Mouse (Mus musculus) thymus, adult 18-20 months (tissue): ENCODE measurements around the gene Kctd4.
A peak's percentile ranks its signal among the peaks of the same experiment; 100 is the strongest.
"Not testable (repeated sequence)": the region's sequence is repeated elsewhere in the genome, so short reads cannot be mapped to it uniquely, and the experiment has no call there.

ENCODE experiments used
- DNase-seq, 2 experiments: peaks; one replicate each; pipeline ENCODE4 v3.0.0; 2022; ENCODE audit warnings: mixed read lengths in 2 of 2

Gene Kctd4

DNA sequence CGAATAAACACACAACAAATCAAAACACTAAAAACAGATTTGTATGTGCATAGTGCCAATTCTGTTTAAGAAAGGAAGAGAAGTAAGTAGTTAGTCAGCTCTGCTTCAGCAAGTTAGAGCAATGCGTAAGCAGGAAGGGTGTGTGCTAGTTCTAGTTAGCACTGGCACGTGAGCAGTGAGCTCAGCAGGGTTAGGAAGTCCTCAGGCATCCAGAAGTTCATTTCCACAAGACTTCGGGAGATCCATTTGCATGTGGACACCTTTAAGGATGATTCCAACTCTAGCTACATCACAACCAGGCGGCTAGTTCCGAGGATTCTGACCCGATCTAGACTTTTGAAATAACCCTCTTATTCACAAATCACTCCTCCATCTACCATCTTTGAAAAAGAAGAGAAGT is at the start of gene Kctd4:
TSS of gene Kctd4 (plus strand) at position 244 of the 400 bp plus-strand sequence.
- no peak for DNase-seq

DNA sequence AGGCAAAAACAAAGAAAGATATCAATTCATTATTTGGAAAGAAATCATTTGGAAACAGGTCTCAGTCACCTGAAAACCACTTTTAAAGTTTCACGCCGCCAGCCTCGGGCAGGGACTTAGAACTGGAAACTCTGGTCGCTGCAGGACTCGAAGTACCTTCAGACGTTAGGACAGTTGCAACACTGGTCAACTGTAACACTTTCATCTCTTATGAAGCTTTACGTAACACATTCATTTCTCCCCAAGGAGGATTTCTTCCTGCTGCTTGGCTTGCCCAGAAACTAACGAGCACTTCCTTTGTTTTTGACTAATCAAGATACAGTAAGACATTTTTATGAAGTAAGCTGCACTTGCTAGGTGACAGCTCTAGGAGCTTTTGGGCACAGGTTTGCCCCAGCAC is 47.9 kb upstream of the Kctd4 start:
- DNase-seq = no peak

DNA sequence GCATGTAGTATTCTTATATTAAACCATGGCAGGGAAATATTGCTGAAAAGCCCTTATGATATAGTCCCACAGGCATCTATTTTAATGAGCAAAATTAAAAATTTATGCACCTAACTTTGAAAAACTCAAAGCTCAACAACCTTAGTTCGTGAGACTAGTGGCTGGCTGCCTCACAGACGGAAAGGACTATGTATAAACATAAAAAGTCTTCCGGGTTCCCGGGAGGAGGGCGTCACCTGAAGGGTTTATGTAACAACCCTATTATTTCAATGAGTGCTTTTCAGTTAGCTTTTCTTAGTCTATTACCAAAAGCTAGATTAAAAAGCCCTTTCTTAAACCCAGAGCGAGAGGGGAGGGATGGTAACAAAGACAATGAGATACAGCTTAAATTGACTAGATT is 42.8 kb upstream of the Kctd4 start:
- no peak for DNase-seq

GRCm38 (mm10) chr14:75912665-75913064 is 42.1 kb upstream of the Kctd4 start:
- no peak for DNase-seq

- no peak for DNase-seq
Observed at GRCm38 (mm10) chr14:75923314-75924052, 31.3 kb upstream of the Kctd4 start.

GRCm38 (mm10) chr14:75929713-75930112 is 25.1 kb upstream of the Kctd4 start:
- DNase-seq = not testable (repeated sequence)

DNA sequence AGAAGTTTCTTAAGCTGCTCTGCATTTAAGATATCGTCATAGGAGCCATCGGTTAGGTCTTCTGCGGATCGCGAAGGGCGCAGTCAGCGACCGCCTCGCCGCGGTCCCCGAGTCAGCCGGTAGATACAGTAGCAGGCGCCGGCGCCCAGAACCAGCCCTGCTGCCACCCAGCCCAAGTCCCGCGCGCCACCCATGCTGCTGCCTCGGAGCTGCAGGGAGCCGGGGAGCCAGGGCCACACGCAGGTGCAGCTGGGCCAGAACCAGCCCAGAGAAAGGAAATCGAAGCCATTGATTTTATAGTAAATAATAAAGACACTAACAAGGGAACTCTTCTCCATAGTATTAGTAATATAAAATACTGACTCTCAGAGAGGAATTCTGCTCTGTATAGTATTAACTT is 23.5 kb upstream of the Kctd4 start:
- DNase-seq = peak; percentile 8 to 27

GRCm38 (mm10) chr14:75934359-75934758 is 20.4 kb upstream of the Kctd4 start:
- no peak for DNase-seq

DNA sequence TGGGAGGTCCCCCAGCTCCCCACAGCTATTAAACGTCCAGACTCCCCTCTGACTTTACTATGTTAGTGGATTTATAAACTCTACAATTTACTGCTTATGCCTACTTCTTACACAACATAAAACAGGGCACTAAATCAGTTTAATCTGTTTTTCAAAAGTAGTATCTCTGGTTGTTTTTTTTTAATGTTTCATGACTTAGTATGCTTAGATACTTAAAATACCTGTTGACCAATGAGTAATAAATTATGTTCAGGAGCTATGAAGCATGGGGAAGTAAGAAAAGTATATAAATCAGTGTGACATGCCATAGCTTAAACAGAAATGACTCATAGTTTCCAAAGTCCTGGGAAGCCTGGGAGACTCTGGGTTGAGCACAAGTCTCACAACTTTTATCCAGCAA is 17.1 kb upstream of the Kctd4 start:
- DNase-seq = no peak

DNA sequence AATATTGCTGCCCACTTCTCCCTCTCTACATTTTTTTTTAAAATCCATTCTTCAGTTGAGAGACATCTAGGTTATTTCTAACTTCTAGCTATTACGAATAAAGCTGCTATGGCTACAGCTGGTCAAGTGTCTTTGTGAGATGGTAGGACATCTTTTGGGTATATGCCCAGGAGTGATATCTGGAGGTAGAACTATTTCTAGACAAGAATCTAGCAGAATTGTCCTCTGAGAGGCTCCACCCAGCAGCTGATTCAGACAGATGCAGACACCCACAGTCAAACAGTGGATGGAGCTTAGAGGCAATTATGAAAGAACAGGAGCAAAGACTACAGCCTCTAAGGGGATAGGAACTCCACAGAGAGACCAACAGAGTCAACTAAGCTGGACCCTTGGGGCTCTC is 13.3 kb upstream of the Kctd4 start:
- no peak for DNase-seq

DNA sequence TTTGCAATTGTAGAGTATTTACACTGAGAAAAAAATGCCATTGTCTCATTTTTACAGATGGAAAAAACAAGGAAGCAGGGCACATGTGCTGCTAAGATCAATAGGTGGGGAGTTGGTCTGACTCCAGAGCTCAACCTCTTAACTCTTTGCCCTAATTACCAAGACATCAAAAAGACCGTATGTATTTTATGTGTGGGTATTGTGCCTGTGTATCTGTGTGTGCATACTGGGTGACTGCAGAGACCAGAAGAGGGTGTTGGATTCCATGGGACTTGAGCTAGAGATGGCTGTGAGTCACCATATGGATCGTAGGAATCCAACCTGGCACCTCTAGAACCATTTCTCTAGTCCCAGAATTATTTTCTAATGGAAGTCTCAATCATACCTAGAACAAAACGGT is 12.4 kb upstream of the Kctd4 start:
- DNase-seq = no peak

GRCm38 (mm10) chr14:75947674-75948073 is 7.1 kb upstream of the Kctd4 start:
- no peak for DNase-seq

- no peak for DNase-seq
Observed at GRCm38 (mm10) chr14:75953011-75953410, 1.8 kb upstream of the Kctd4 start.

GRCm38 (mm10) chr14:75962250-75962649 is 7.4 kb downstream of the Kctd4 start:
- no peak for DNase-seq

GRCm38 (mm10) chr14:75963215-75963614 is 8.4 kb downstream of the Kctd4 start:
- no peak for DNase-seq

DNA sequence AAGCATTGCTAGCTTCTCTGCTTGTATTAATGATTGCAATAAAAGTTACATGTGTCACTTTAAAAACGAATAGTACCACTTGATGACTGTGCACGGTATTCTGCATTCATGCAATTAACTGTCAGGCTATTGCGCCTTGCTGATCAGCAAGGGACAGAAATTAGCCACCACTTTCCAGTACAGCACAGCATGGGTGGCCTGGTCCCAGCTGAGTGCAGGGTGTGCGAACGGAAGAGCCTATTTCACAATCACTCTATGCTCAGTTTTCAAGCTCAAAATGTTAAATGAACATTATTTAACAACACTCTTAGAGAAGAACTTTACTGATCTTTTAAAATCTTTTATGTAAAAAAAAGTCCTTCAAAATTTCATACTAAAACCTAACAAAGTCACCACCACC is 9.2 kb downstream of the Kctd4 start:
- DNase-seq = no peak

DNA sequence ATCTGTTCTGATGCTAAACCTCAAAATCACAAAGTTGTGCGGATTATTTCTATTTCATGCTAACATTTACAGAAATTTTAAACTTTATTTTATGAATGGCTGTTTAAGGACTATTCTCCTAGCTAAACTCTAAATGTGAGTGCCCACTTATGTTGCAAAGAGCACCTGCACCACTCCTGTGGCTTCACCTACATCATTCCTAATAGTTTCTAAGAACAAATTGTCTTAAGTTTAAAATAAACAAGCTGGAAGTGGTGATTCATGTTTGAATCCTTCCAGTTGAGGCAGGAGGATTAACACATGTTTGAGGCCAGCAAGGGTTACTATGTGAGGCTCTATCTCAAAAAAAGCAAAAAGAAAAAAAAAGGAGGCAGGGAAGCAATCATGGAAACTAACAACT is 9.6 kb downstream of the Kctd4 start:
- DNase-seq = no peak

- DNase-seq = no peak
Observed at GRCm38 (mm10) chr14:75967291-75967690, 12.5 kb downstream of the Kctd4 start.

GRCm38 (mm10) chr14:75976107-75976506 is 21.3 kb downstream of the Kctd4 start:
- no peak for DNase-seq

- no peak for DNase-seq
Observed at GRCm38 (mm10) chr14:75981231-75981630, 26.4 kb downstream of the Kctd4 start.

DNA sequence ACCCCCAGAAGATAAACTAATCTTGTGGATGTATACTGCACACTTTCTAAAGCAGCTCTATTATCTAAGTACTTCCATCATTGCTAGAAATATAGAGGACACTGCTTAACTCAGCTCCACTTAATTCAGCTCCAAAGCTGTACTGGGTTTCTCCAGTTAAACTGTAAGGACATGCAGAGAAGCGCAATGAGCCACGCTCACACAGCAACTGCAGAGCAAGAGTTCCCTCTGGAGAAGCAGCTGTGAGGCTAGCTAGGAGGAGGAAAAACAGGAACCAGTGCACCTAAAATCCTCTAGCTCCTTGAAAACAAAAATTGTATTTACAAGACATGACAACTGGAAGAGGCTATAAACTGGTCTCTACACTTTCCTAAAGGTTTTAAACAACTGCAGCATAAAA is 29.1 kb downstream of the Kctd4 start:
- no peak for DNase-seq

DNA sequence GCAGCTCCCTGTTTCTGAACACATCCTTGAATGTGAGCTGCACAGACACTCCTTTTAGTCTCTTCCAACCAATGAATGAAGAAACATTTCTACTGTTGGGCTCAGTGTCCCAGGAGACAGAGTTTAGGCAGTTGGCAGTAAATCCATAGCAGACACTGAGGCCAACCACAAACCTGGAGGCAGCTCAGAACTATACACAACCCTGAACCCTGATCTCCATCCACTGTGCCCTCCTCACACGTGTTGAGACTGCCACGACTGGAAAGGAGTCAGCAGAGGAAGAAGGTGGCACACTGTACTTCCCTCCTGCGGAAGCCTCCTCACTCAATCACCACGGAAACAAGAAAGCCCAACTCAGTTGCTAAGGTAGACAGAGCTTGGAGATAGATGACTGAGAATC is 30.3 kb downstream of the Kctd4 start:
- DNase-seq = no peak

DNA sequence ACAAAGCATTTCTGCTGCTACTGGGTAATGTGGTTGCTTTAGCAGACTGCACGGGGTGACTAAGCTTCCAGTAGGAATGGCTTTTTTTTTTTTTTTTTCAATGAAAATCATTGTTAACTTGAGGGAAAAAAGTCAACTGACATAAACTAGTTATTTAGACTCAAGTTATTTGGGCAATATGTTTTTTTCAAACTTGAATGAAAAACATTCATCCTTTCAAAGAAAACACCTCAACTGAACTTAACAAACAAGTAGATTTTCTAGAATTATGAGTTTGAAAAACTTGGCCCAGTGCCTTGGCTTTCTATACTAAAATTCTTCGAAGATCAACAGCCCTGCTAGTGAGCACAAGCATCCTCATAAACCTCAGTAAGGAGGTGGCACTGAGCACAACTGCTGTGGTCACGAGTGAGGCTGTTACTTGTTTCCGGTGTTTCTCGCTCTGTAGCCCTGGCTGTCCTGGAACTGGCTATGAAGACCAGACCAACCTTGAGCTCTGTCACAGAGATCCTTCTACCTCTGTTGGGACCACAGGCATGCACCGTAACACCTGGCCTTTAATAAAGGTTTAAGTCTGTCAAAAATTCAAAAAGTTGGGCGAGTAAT is 32.2 kb downstream of the Kctd4 start:
- no peak for DNase-seq

DNA sequence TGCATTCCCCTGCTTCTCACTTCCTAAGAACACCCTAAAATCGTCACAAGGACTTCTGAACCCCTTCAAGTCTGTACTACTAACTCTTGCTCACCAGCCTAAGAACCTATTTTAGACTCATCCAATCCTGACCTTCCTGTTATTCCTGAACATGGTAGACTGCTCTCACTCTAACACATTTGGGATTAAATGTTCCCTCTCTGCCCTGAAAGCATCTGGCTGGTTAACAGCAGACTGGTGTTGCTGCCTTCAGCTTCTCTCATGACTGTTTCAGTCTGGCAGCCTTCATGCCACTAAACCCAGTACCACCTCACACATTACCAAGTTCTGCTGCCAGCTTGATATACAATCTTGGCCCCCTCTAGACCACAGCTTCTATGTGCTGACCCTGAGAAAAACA is 34.4 kb downstream of the Kctd4 start:
- no peak for DNase-seq

DNA sequence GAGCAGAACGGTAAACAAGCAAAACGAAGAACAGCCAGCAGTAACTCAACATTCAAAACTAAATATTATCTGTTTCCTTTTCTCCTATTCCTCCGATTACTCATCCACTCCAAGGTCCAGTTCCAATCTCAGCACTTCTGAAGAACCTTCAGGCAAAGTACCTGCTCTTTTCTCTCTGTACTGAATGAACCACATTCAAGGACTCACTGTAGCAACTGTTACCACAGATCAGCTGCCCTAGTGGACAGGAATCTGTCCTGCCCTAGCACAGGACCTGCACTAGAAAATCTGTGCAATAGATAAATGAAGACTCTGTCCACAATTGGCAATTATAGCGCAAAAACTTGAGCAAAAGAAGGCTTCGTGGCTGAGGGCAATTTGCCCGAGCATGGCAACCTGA is 36.1 kb downstream of the Kctd4 start:
- no peak for DNase-seq
